Mouse (Mus musculus) CD4-positive, CD25-positive, alpha-beta regulatory T cell, adult 2 months (primary cell): ENCODE results near the gene Schip1.

ENCODE experiments used
- DNase-seq: peaks from one replicate; pipeline ENCODE4 v3.0.0-alpha.2; 2012; ENCODE audit warnings: low read depth, low spot score

The Schip1 gene

DNA sequence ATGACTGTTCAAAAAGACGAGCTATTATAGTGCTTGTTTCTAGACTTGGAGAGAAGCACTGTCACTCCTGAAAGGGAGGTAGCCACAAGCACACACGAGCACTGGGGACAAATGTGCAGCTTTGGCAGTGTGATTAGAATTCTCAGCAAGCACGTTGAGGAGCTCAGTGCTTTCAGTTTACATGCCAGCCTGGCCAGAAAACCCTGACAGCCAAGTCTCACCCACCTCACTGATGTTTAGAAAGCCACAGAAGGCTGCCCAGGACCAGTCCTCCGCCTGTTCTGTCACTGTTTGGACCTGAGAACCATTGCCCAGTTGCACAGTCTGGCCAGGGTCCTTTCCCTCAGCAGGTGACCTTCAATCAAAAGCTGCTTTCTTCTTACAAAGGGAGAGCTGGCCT is 595.9 kb downstream of the Schip1 start:
- no peak for DNase-seq

- DNase-seq: no peak
Measured at GRCm38 (mm10) chr3:68662386-68662785, 597.8 kb downstream of the Schip1 start.

DNA sequence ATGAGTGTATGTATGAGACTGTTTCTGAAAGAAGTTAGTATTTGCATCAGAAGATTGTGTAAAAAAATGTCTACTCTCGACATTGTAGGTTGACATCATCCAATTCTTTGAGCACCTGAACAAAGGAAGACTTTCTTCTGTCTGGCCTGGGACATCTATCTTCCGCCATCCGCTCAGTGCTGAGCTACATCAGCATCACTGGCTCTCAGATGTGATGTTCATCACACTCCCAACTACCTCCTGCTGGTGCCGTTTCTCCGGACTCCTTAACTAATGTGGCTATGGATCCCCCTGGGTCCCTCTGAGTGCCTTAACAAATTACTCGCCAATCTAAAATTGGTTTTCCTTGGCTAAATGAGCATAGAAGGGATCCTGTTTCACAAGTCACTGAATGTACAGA is 599.7 kb downstream of the Schip1 start:
- DNase-seq: no peak

DNA sequence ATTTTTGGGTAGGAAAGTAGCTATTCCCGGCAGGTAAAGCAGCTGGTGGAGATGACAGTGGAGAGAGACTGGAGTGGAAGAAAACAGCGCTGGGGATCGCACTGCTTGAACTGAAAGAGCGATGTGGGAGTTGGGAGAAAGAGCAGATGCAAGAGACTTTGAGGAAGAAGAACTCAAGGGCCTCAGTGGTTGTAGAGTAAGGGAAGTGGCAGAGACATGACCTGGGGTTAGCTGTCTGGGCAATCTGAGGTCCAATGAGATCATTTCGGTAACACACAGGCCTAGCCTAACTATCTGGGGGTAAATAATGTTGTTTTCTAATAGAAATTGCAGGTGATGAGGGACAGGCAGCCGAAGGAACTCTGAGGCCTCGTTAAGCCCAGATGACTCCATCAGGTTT is 601.8 kb downstream of the Schip1 start:
- no peak for DNase-seq

DNA sequence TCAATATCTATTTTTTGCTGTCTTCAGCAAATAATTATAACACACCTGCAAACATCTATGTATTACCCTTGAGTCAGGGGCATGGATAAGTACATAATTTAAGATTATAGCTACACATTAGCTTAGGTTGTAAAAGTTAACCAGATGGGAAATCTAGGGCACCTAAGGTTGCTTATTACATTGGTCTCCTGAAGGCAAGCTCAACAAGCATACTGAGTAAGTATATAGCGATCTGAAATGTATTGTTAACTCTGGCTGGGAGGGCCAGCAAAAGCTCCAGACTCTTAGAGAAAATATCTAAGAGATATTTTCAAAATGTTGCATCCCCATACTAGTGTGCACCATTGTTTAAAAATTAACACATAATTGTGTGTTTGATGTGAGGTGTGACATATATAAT is 603.2 kb downstream of the Schip1 start:
- DNase-seq: no peak

GRCm38 (mm10) chr3:68669418-68669974 is 604.9 kb downstream of the Schip1 start:
- DNase-seq: no peak

- DNase-seq: no peak
Measured at GRCm38 (mm10) chr3:68674721-68675120, 610.1 kb downstream of the Schip1 start.

DNA sequence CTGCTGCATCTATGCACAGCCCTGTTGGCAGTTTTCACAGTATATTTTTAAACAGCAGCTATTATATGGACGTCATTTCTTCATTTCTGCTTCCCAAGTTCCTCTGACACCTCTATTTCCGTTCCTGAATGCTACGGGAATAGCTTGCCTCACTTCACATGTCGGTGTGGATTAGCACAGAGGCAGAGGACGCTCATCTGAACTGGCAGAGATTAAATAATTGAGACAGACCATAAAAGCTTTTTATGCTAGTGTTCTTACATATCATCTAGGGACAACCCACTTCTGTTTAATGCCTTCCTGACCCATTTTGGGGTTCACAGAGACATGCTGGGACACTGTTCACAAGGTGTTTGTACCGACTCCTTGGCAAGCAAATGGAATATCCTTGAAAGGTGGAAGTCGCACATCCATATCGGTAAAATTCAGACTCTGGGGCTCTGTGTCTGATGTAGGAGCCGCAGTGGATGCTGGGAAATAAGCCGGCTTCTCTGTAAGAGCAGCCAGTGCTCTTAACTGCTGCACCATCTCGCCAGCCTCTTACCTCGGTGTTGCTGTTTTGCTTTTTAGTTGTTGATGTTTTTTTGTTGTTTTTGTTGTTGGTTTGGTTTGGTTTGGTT is 610.7 kb downstream of the Schip1 start:
- DNase-seq: no peak
